Mouse (Mus musculus) left cerebral cortex, adult 2 months (tissue): ENCODE data around the gene Tmppe. TPM values are rescaled to one million over a fixed set of nuclear protein-coding genes. Genes with fewer than 3 reads are reported as not detected.
"Not testable (repeated sequence)": the region's sequence is repeated elsewhere in the genome, so short reads cannot be mapped to it uniquely, and the experiment has no call there.

ENCODE experiments used
- DNase-seq, 2 experiments: peaks; one replicate each; pipeline ENCODE4 v3.0.0; 2021 to 2022; ENCODE audit warnings: low spot score in 2 of 2, mixed read lengths in 1 of 2; ENCODE audit errors: extremely low spot score in 1 of 2
- H3K27ac ChIP-seq: fragments of 200-600 bp; 2 replicates; pipeline ENCODE4 v1.8.1; 2022
- H3K4me3 ChIP-seq: fragments of 200-600 bp; 2 replicates; pipeline ENCODE4 v1.8.1; 2022
- CTCF ChIP-seq: fragments of 200-600 bp; IDR thresholded peaks from 2 replicates; pipeline ENCODE4 v1.8.1; 2022; ENCODE audit warnings: antibody characterized with exemption, mild to moderate bottlenecking, moderate library complexity
- intact Hi-C: fragments of 180-260 bp; cut with DNase I; formaldehyde crosslinking; loops from one replicate; pipeline ENCODE4 v1.15.1; 2025
- total RNA-seq, 2 experiments: library from RNA; stranded (reverse); gene quantifications; 2 replicates each; pipeline ENCODE4 v1.2.3; 2021

Tmppe gene
- total RNA-seq, 2 experiments from 2014 or later = 12.0 to 13.2 TPM

- Histone ChIP-seq H3K4me3 (no peak overlapping the region), H3K27ac (no peak overlapping the region)
- TF ChIP-seq CTCF = no peak
- DNase-seq = no peak
- intact Hi-C loops = no loop called here
Measured at GRCm38 (mm10) chr9:114384691-114385090, 16.2 kb upstream of the Tmppe start.

- no peak for DNase-seq
- H3K4me3 ChIP-seq = no peak overlapping the region
- no peak for TF ChIP-seq CTCF
- intact Hi-C loops = no loop called here
- no peak overlapping the region for H3K27ac ChIP-seq
Measured at GRCm38 (mm10) chr9:114385160-114385559, 15.7 kb upstream of the Tmppe start.

GRCm38 (mm10) chr9:114387086-114387485 lies 13.8 kb upstream of the Tmppe start:
- Histone ChIP-seq H3K4me3 (no peak overlapping the region), H3K27ac (no peak overlapping the region)
- intact Hi-C loops = no loop called here
- TF ChIP-seq CTCF = no peak
- no peak for DNase-seq

GRCm38 (mm10) chr9:114388288-114388687 lies 12.6 kb upstream of the Tmppe start:
- H3K4me3 ChIP-seq = no peak overlapping the region
- intact Hi-C loops = no loop called here
- no peak for TF ChIP-seq CTCF
- no peak overlapping the region for H3K27ac ChIP-seq
- no peak for DNase-seq

GRCm38 (mm10) chr9:114388701-114389370 lies 12.1 kb upstream of the Tmppe start:
- no peak for DNase-seq
- TF ChIP-seq CTCF = no peak
- Histone ChIP-seq H3K4me3 (no peak overlapping the region), H3K27ac (no peak overlapping the region)
- intact Hi-C loops = no loop called here

- H3K27ac ChIP-seq = no peak overlapping the region
- intact Hi-C loops = no loop called here
- DNase-seq = no peak
- H3K4me3 ChIP-seq = no peak overlapping the region
- peak; percentile 38 for TF ChIP-seq CTCF
Measured at GRCm38 (mm10) chr9:114389371-114389904, 11.5 kb upstream of the Tmppe start.

- DNase-seq = peak; percentile 38 to 62
- H3K27ac ChIP-seq = peak within 1 kb of the TSS; percentile 36; the same call in 1 of the 2 replicates
Measured at GRCm38 (mm10) chr9:114389905-114390748, 10.8 kb upstream of the Tmppe start, which contains the start of gene Crtap. TSS of gene Crtap (minus strand) at chr9:114390675.

GRCm38 (mm10) chr9:114390749-114391075 lies 10.2 kb upstream of the Tmppe start:
- no peak for TF ChIP-seq CTCF
- no peak overlapping the region for H3K27ac ChIP-seq
- H3K4me3 ChIP-seq = peak overlapping the region; percentile 74
- intact Hi-C loops = no loop called here
- no peak for DNase-seq

More at GRCm38 (mm10) chr9:114389905-114390748, 10.8 kb upstream of the Tmppe start, which contains the start of gene Crtap:
- peak within 1 kb of the TSS; percentile 74 for H3K4me3 ChIP-seq
- TF ChIP-seq CTCF = no peak
- intact Hi-C loops = no loop called here

GRCm38 (mm10) chr9:114394136-114394535 lies 6.8 kb upstream of the Tmppe start:
- H3K4me3 ChIP-seq, DNase-seq, H3K27ac ChIP-seq, intact Hi-C loops: not testable (repeated sequence)

GRCm38 (mm10) chr9:114394677-114395076 lies 6.2 kb upstream of the Tmppe start:
- intact Hi-C loops = no loop called here
- DNase-seq = no peak
- Histone ChIP-seq H3K27ac (no peak overlapping the region), H3K4me3 (no peak overlapping the region)
- TF ChIP-seq CTCF = no peak

GRCm38 (mm10) chr9:114395258-114395657 lies 5.6 kb upstream of the Tmppe start:
- Histone ChIP-seq H3K27ac (no peak overlapping the region), H3K4me3 (no peak overlapping the region)
- no peak for DNase-seq
- no peak for TF ChIP-seq CTCF
- intact Hi-C loops = no loop called here

- DNase-seq = no peak
- intact Hi-C loops = no loop called here
- Histone ChIP-seq H3K27ac (no peak overlapping the region), H3K4me3 (no peak overlapping the region)
- no peak for TF ChIP-seq CTCF
Measured at GRCm38 (mm10) chr9:114399680-114400079, 1.2 kb upstream of the Tmppe start.
